Mouse (Mus musculus) layer of hippocampus, adult 8-10 months (tissue): ENCODE data around the gene Thumpd3. TPM values are rescaled to one million over a fixed set of nuclear protein-coding genes. Genes with fewer than 3 reads are reported as not detected.

Source experiments
- DNase-seq, 2 experiments: peaks; one replicate each; pipeline ENCODE4 v3.0.0; 2022; ENCODE audit warnings: low spot score in 2 of 2
- total RNA-seq, 4 experiments: library from RNA; stranded (reverse); gene quantifications; 2 replicates each; pipeline ENCODE4 v1.2.4; 2022

The Thumpd3 gene
- total RNA-seq, 4 experiments from 2014 or later = 31.2 to 39.5 (median 37.6) TPM

GRCm38 (mm10) chr6:113077569-113078030 lies 31.6 kb downstream of the Thumpd3 start:
- peak in 1 of 2 experiments; percentile 30 for DNase-seq

GRCm38 (mm10) chr6:113078031-113078721 lies 32.2 kb downstream of the Thumpd3 start:
- DNase-seq = peak; percentile 42

GRCm38 (mm10) chr6:113079492-113079891 lies 33.5 kb downstream of the Thumpd3 start:
- DNase-seq = peak in 1 of 2 experiments; percentile 21

- DNase-seq = no peak
Measured at GRCm38 (mm10) chr6:113082229-113082628, 36.2 kb downstream of the Thumpd3 start.

- DNase-seq = no peak
Measured at GRCm38 (mm10) chr6:113084590-113084989, 38.6 kb downstream of the Thumpd3 start.

- no peak for DNase-seq
Measured at GRCm38 (mm10) chr6:113093206-113093605, 47.2 kb downstream of the Thumpd3 start.

GRCm38 (mm10) chr6:113095547-113095946 lies 49.5 kb downstream of the Thumpd3 start:
- DNase-seq = no peak

GRCm38 (mm10) chr6:113097662-113098061 lies 51.6 kb downstream of the Thumpd3 start:
- no peak for DNase-seq

- DNase-seq = peak; percentile 93 to 94
Measured at GRCm38 (mm10) chr6:113099640-113100289, 53.7 kb downstream of the Thumpd3 start.

GRCm38 (mm10) chr6:113102541-113102940 lies 56.5 kb downstream of the Thumpd3 start:
- DNase-seq = no peak

GRCm38 (mm10) chr6:113103765-113104164 lies 57.7 kb downstream of the Thumpd3 start:
- no peak for DNase-seq

- DNase-seq = no peak
Measured at GRCm38 (mm10) chr6:113109378-113109777, 63.4 kb downstream of the Thumpd3 start.

GRCm38 (mm10) chr6:113109956-113110355 lies 63.9 kb downstream of the Thumpd3 start:
- DNase-seq = no peak

Other genes starting within 250 kb of the Thumpd3 start
- 100 to 1,000 TPM; 230 to 304 (median 268) TPM for gene Srgap3, start 99.0 kb upstream of the Thumpd3 start, total RNA-seq
- 100 to 1,000 TPM; 104 to 122 (median 115) TPM for gene Setd5, start 31.1 kb downstream of the Thumpd3 start, total RNA-seq
- 10 to 100 TPM; 71.7 to 80.9 (median 76.9) TPM for gene Lhfpl4, start 149.2 kb downstream of the Thumpd3 start, total RNA-seq
- gene Mtmr14, start 191.6 kb downstream of the Thumpd3 start, total RNA-seq = 10 to 100 TPM; 15.5 to 19.9 (median 17.7) TPM
- 10 to 100 TPM; 19.5 to 24.2 (median 19.9) TPM for gene Cpne9, start 236.1 kb downstream of the Thumpd3 start, total RNA-seq